Mouse (Mus musculus) common myeloid progenitor, adult 5-6 weeks (primary cell): Measurements from ENCODE around the gene Il21. TPM values are rescaled to one million over a fixed set of nuclear protein-coding genes. Genes with fewer than 3 reads are reported as not detected.

Experiments
- ATAC-seq: replicated peaks from 2 replicates; pipeline ENCODE4 v1.8.0; 2016; ENCODE audit warnings: low read depth, mild to moderate bottlenecking, moderate TSS enrichment, inconsistent platforms; ENCODE audit not compliant: poor library complexity, severe bottlenecking
- total RNA-seq: library from RNA; stranded (forward); fragments of 200-1000, 187-1606 nt; gene quantifications from 2 replicates; pipeline ENCODE4 v1.2.3, GENCODE M21; 2017

The Il21 gene
- not detected in 2 replicates for total RNA-seq

DNA sequence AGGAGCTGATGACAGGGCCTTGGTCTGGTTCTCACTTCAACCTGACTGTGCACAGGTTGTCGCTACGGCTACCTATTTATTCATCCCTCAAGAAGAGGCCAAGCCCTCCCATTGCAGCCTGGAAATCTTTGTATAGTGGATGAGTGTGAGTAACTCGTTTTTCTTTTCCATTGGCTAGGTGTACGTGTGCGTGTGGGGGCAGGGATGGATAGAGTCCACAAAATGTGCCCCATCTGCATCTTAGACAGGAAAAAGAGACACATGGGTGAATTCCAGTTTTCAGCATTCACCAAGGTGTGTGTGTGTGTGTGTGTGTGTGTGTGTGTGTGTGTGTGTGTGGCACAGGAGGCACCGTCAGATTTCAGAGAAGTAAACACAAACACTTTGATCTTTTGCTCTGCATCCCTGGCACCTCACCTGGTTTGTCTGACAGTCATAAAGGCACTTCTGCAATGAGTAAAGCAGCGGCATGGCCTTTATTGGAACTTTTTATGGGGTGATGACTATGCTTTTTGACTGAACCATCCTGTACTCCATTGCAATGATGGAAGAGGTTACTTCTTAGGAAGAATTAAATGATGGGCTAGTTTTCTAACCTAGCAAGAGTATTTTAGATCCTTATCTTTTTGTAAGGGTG, at the start of gene Il21:
Gene Il21, minus strand, starts transcription at position 51 of the 637 bp plus-strand sequence.
- ATAC-seq = no peak

DNA sequence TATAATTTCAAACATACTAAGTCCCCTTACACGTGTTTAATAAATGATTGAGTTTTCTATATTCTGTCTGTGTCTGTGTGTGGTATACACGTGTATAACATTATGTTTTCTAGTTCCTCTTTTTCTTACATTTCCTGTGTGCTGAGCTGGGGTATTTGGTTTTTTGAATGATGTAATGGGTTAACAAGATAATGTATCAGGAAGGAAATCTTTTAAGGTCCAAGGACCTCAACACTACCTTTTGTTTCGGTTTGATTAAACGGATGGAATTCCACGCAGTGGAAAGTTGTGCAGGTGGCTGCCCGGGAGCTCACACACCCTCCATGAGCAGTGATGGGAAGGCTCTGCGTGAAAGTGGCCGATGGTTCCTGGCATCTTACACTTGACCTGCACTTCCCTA, 48.4 kb upstream of the Il21 start:
- peak; percentile 91 for ATAC-seq

DNA sequence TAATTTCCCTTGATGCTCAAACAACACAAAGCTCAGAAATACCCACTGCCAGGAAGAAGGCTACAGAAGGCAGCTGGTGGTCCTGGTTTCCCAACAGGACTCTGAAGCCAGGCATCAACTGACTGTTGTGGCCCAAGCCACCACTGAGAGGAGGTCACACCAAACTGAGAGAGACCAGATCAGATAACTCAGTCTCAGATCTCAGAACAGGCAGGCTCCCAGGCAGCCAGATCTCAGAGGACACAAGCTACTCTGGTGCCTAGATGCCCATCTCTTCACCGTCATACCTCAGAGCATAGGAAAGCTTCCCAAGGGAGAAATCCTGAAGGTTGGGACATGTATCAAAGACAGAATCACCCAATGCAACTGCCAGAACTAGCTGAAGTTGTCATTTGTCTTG, 47.8 kb upstream of the Il21 start:
- peak; percentile 31; the same call in 1 of the 2 replicates for ATAC-seq

DNA sequence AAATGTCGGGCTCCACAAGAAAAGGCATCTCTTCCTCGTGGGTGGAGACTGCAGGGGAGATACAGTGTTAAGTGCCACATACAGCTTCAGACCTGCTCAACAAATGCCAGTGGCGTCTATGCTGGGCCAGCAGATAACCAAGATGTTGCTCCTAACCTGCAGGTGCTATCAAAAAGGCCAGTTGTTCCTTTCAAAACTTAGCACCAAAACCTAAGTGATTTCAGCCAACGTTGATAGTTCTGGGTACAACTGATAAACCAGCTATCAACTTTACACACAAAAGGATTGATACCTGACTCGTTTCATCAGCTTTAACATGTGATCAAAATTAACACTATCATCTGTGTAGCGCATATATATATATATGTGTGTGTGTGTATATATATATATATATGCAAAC, 42.2 kb upstream of the Il21 start:
- ATAC-seq = no peak

DNA sequence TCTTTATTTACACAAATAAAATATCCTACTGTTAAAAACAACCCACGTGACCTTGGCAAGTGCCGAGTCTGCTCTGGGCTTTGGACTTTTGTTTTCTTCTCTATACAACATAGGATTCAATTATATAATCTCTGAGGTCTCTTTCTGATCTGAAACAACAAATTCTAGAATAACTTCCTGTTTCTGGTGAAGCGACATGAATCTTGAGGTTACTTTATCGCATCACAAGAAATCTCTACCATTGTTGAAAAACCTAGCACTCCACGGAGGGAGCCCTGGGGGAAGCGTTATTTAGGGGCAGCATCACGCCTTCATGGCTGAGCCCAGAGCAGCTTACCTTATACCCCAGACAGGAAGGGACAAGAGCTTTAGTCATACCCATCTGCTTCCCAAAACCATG, 40.7 kb upstream of the Il21 start:
- no peak for ATAC-seq

DNA sequence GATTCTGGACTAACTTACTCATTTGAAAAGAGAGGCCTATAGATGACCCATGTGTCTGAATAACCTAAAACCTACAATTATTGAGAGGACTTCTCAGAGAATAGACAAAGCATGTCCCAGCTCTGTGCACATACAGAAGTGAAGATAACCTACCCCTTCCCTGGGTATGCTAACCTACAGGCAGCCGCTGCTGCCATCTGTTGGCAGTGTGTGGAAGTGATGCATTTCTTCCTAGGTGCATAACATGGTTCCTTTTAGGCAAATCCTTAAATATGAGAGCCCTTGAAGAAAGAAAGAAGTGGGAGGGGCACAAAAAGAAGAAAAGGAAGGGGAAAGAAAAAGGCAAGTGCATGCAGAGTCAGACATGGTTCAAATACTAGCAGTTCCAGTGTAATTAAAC, 38.8 kb upstream of the Il21 start:
- ATAC-seq = peak; percentile 88

DNA sequence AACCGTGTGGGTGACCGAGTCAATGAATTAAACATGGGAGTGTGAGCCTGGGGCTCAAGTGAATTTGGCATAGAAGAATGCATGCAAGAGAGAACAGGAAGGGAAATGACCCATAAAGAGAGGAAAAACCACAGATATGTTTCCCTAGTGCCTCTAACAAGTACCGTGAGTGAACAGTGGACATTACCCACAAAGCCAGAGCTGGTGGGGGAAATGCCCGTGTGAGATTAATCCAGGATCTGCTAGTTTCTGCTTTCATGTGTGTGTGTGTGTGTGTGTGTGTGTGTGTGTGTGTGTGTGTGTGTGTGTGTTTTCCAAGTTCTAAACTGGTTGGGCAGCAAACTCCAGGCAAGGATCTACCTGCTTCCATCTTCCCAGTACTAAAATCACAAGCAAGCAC, 37.5 kb upstream of the Il21 start:
- no peak for ATAC-seq

DNA sequence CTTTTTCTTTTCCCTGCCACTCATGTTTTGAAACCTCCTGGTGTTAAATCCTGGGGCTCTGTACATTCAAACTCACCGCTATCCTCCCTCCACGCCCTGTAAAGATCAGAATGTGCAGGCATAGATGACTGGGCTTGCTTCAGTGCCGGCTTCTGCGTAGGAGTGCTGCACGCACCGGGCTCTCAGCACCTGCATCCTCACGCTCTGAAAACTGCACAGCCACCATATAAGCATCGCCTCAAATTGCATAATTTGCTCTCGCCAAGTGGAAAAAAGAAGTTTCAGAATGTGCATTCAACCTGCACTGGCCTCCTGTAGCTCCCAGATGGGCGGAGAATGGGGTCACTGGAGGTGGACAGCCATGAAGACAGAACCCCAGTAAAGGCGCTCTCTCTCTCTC, 35.9 kb upstream of the Il21 start:
- no peak for ATAC-seq

DNA sequence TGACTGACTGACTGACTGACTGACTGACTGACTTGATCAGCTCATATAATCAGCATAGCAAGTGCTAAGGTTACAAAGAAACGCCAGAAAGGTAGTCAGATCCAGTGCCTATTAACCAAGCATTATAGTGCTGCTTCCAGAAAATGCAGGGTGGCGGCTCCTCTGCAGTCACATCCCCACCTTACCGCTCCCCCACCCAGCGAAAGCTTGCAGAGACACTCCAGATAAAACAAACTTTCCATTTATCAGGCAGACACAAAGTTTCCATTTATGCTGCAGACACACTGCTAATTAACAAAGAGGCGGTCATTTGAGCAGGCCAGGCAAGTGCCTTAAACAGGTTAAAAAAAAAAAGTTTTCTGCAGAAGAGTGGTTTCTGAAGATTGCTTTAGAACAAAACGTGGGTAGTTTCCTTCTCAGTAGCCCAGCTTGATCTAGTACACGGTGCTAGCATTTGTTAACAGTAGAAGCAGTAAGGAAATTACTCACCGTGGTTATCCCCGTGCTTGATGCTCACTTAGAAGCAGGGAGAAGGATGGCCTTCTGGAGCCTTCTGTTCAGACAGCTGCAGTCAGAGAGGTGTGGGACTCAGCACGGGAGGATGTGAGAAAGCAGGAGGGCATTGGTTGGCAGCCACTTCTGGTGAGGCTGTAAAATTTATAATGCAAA, 27.0 kb upstream of the Il21 start:
- ATAC-seq = no peak; the same call in 1 of the 2 replicates

DNA sequence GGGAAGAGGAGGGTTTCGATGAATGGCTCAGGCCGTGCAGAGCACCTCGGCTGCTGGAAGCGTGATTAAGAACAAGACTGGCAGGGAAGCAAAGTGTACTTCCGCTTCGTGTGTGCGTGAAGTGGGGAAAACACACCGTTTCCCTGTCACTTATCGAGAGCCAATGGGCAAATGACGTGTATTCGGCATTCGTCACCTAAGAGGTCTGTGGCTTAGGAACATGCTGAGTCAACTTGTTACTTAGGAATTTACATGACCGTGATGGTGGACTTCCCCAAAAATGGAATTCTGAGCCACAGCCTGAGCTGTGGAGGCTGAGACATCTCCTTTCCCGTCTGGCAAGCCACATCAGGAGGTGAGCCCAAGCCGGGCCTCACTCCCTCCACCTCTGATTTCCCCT, 25.3 kb upstream of the Il21 start:
- ATAC-seq = no peak

DNA sequence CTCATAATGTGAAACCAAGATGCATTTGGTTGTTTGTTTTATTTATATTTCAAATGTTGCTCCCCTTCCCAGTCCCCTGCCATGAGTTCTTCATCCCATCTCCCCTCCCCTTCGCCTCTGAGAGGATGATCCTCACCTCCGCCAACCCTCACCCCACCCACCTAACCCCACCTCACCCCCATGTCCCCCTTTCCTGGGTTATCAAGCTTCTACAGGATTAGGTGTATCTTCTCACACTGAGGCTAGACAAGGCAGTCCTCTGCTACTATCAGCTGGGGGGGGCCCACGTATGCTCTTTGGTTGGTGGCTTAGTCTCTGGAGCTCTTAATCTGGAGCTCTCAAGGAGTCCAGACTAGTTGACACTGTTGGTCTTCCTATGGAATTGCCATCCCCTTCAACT, 18.5 kb upstream of the Il21 start:
- no peak for ATAC-seq

DNA sequence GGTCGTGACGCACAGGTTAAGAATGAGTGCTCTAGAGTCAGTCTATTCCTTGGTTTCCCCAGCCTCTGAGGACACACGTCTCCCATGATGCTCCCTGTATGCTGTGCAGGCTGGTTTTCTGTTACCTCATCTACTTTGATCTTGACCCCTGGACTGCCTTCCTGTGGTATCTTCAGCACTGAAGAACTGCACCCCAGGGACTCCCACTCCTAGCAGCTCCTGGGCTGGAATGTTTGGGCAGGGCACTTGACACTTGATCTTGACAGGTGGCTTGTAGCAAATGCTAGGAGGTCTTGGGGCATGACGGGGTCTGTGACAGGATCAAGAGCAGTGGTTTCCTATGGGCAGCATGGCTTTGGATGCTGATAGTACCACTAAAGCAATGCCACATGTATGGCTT, 2.6 kb upstream of the Il21 start:
- no peak for ATAC-seq

DNA sequence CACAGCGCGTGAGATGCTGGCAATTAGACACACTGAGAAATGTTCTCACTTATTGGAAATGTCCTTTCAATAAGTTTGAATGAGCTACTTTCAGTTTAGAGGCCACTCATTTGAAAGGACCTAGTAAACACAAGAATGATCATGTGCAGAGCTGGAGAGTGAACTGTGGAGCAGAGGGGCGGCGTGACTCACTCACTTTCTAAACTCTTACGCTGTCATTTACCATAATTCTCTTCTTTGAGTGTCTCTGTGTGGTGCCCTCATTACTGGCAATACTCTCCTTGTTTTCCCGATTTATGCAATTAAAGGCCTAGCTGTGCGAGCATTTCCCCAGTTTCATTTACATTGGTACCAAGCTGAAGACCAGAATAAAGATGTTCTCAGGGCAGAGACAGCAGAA, 1.3 kb downstream of the Il21 start:
- no peak for ATAC-seq

DNA sequence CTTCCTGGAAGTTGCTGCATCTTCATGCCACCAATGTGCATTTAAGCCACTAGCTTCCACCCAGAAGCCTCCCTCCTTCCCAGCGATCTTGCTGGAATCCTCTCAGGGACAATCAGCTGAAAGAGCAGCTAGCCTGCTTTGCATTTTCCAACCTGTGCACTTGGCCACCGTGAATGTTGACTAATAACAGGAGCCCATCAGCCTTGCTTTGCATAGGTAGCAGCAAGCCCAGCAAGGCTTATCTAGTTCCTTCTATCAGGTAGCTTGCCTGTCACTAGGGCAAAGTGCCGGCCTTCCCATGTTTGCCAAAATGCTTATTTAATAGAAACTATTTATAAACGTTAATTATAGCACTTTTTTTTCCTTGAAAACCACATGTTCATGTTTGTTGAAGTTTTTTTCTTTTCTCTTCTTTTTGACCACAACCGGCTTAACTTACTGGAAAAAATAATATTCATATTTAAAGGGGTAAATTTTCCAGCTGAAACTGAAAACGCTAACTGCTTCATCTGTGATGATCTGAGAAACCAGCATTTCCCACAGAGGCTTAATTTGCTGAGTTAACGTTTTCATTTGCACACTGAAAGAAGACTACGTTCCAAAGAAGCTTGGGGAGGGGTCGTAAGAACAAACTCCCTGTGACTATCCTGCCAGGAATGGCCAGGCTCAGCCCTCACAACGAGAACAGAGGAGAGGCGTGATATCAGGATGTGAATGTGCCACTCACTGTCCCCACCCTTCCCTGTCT, 3.2 kb downstream of the Il21 start:
- ATAC-seq = no peak

DNA sequence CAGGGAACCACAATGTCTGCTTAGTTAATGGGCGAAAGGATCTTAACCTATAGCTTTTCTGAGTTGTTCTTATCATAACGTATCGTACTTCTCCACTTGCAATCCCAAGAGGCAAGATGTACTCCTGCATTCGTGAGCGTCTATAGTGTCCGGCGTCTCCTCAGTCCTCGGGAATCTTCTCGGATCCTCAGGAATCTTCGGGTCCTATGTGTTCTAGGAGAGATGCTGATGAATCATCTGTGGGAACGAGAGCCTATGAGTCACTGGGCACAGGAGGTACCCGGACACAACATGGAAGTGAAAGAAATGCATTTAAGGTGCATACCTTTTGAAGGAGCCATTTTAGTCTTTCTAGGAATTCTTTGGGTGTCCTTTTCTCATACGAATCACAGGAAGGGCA, 7.3 kb downstream of the Il21 start:
- no peak for ATAC-seq

DNA sequence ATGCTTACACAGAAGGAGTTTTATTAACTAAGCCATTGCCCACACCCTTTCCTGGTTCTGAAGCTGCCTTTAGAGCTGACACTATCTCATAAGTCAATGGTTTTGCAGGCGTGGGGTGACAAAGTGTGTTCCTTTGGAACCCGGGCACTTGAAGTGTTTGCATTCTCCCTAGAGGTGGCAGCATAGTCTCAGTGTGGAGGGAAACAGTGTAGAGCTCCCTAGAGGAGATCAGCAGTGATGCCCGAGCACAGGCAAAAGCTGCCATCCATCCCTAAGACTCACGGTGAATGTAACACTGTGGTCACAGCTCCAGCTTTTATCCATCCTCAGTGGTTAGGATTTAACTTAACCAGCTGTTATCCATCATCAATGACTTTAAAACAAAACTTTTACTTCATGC, 13.4 kb downstream of the Il21 start:
- ATAC-seq = peak; percentile 90

DNA sequence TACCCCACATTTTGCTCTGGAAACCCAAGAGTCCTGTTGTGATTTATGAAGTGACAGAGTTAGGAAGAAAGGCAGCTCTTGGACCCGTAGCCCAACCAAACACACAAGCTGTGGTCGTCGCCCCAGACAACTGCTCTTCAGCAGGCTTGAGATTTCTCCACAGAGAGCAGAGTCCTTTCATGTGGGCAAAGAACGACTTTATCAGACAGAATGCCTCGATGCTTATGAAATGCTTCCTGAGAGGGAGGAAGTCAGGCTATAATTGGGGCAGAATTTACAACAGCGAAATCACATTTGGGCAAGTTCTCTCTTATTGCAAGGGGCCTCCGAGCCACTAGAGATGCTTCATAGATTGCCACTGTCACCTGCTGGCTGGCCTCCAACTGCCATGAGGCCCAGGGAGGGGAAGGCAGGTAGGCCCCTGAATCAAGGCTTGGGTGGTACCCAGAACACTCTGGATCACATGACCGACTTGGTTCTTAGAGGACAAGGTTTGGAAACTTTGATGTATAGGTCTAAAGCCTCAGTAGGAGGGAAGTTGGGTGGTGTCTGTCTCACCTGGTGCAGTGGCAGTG, 27.1 kb downstream of the Il21 start:
- ATAC-seq = peak; percentile 51

DNA sequence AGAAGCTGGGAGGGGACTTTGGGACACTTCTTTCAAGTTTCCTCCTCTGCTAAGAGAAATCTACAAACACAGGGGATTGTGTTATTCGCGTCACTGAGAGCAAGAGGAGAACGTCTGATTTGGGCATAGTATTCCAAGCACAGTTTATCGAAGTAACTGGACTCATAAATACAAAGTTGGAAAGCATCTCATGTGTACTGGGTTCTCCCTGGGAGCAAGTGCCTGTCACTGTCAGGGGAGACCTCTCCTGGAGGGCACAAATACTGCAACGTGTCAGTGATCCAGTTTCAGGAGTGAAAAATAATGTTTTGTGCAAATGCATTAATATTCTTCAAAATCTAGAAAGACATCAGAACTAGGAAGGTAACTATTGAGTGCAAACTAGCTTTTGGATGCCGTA, 27.9 kb downstream of the Il21 start:
- ATAC-seq = peak; percentile 24; the same call in 1 of the 2 replicates

DNA sequence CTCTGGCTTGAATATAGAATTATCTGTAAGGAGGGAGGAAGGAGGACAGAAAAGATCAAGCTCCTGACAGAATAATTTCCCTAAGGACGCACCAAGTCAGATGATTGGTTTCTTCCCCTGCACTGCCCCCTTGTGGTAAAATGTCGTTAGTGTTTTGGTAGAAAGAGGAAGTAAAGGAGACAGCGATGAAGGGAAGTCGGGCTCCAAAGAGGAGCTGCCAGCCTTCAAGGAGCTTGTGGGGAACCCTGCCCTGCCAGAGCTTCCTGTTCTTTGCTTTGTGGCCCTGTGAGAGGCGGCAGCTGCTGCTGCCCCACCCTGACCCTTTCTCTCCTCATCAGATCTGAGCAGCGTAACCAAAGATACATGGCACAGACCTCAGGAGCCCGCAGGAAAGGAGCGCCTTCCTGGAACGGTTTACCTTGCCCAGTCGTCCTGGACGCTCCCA, 28.4 kb downstream of the Il21 start:
- ATAC-seq = peak; percentile 97

DNA sequence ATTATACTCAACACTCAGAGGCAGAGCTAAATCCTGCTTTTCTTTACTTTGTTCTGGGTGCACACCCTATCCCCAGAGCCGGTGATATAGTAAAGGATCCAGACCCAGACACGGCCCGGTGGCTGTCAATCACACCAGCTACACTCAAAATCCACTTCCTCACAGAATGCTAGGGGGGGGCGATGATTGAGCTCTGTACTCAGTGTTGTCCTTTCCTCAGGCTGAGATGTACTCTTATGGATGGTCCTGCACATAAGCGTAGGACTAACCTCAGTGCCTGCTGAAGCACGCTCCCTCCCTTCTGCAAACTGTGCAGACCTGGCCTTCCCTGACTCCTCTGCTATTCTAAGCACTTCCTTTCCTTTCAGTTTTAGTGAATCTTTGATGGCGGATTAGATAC, 29.6 kb downstream of the Il21 start:
- ATAC-seq = no peak
